Mouse (Mus musculus): ENCODE measurements around the gene Ddx25.

DNA sequence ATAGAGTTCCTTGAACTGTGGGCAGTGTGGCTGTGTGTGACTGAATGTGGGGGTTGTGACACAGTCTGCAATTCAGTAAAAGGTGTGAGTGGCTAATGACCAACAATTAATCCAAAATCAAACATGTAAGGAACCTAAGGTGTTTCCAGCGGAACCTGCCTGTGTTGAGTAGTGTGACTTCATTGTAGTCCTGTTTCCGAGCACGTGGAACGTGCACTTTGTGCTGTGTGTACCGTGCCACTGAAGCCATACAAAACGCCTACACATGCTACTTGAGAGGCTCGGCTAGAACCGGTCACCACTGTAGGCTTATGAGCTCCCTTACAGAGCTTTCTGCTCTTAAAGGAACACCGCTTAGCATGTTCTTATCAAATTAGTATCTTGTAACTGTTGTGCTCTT, 9.9 kb downstream of the Ddx25 start:
- no peak for TF ChIP-seq CTCF (IDR thresholded peaks at IDR 0.05; ENCODE audit: low read depth)
- TF ChIP-seq EP300 (IDR thresholded peaks at IDR 0.05; ENCODE audit: low read depth) = no peak
